Mouse (Mus musculus): Measurements from ENCODE around the gene Phactr3.

DNA sequence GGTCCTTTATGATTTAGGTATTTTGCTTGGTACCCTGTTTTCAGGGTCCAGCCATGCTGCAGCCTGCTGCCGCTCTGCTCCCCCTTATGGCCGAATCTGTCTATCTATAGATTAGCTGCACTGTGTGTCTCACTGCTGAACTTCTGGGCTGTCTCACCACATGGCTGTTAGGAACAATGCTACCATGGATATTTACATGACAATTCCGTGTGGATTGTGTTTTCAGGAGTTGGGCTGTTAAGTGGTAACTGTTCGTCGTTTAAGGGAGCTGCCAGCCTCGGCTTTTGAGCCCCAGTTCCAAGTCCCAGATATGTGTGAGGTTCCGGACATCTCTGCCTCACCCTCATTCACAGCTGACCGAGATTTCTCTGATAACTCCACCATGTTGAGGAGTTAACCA, 122.1 kb downstream of the Phactr3 start:
- TF ChIP-seq CTCF (IDR thresholded peaks at IDR 0.05) (no peak), EP300 (IDR thresholded peaks at IDR 0.05) (no peak)
